In the genomic region with DNA sequence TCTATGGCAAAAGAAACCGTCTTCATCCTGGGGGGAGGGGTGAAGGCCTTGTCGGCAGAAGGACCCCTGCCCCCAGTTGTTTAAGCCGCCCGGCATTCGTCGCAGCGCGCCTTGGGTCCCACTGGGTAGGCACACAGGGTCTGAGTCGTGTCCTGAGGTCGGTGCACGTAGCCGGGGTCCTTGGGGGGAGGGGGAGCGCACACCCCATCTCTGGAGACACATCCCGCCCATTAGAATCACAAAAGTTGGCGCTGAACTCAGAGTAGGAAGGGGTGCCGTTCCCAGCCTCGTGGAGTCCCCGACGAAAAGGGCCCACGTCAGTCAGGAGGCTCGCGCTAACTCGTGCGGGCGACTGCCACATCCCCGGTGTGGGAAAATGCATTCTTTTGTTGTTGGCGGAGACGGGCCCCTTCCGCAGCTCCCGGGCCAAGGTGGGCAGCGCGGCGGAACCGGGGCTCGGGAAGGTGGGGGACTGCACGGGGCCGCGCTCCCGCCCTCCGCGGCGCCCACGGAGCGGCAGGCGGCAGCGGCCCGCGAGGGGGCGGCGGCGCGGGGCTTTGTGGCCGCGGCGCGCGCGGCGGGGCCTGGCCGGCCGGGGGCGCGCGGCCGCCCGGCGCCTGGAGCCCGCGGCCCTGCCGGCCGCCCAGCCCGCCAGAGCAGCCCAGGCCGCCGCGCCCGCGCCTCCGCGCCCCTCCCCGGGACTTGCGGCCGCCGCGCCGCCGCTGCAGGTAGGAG, we compare ENCODE assay signal across 8 mouse cellular contexts. TPM values are rescaled to one million over a fixed set of nuclear protein-coding genes. Genes with fewer than 3 reads are reported as not detected.
DNase-seq lines count a peak whose midpoint lies in the region; ATAC-seq lines count a peak whose summit lies in the region.

Gene Msantd3, plus strand, starts transcription at position 95 of the 735 bp plus-strand sequence.

- peak within 1 kb of the TSS; percentile 76 for H3K4me2 ChIP-seq in hindbrain, embryonic 12.5 days (replicated peaks)

- peaks cover 37% of the 10 kb centered on the region for H3K4me1 ChIP-seq in hindbrain, embryonic 12.5 days
- H3K4me1 ChIP-seq in megakaryocyte, embryonic 14.5 days, result peaks cover 20% of the 10 kb centered on the region

- peak; percentile 66 for ATAC-seq in hindbrain, embryonic 12.5 days (ENCODE audit: low FRiP score)

- peak within 1 kb of the TSS; percentile 93 for H3K27ac ChIP-seq in hindbrain, embryonic 12.5 days

- under 1% methylated on average over 50 of the region's 86 CpGs for WGBS in hindbrain, embryonic 12.5 days

- no peaks in the 10 kb centered on the region for H3K27me3 ChIP-seq in hindbrain, embryonic 12.5 days
- H3K27me3 ChIP-seq in megakaryocyte, embryonic 14.5 days (replicated peaks), result peaks cover 71% of the 10 kb centered on the region

- no peaks in the 10 kb centered on the region for H3K9me3 ChIP-seq in hindbrain, embryonic 12.5 days (replicated peaks)
- H3K9me3 ChIP-seq in megakaryocyte, embryonic 14.5 days, result no peaks in the 10 kb centered on the region

- peak; percentile 56 to 60 for DNase-seq in adrenal gland, adult 18-20 months (ENCODE audit: low spot score in 2 of 2)
- peak; percentile 69 to 71 for DNase-seq in cerebellum, postnatal 14 days
- peak; percentile 24 for DNase-seq in gastrocnemius, adult 18-20 months (ENCODE audit: low spot score)
- DNase-seq in left cerebral cortex, postnatal 14 days (ENCODE audit: low spot score in 2 of 2), result peak; percentile 39 to 49
- DNase-seq in right cerebral cortex, postnatal 10 days (ENCODE audit: low spot score in 2 of 2), result peak; percentile 61 to 68
- no peak for DNase-seq in T-cell, adult 2 months (ENCODE audit: low spot score)

- peak within 1 kb of the TSS; percentile 86 for H3K4me3 ChIP-seq in hindbrain, embryonic 12.5 days
- H3K4me3 ChIP-seq in megakaryocyte, embryonic 14.5 days (replicated peaks), result peak within 1 kb of the TSS; percentile 88

- H3K36me3 ChIP-seq in hindbrain, embryonic 12.5 days, result no peaks in the 10 kb centered on the region
- no peaks in the 10 kb centered on the region for H3K36me3 ChIP-seq in megakaryocyte, embryonic 14.5 days (replicated peaks; ENCODE audit: low read length)

- intact Hi-C loops in left cerebral cortex, postnatal 14 days (cut with DNase I), result loop anchor here (5.0 kb wide), 1 partner anchor 42 kb away; no protein-coding TSS in a partner anchor

- peak within 1 kb of the TSS; percentile 99 for H3K9ac ChIP-seq in hindbrain, embryonic 12.5 days

RNA-seq across cellular contexts. Expression of gene Msantd3, which starts in this region (rescaled TPM):
- 10 to 100 TPM; 15.0 to 18.7 TPM for total RNA-seq in adrenal gland, adult 18-20 months (2021)
- total RNA-seq in gastrocnemius, adult 18-20 months (2021), result 10 to 100 TPM; 17.4 to 17.9 TPM
- 50.8 and 56.1 TPM in 2 replicates for polyA plus RNA-seq in hindbrain, embryonic 12.5 days (2016; fragmentation: Nextera tagmentation; extraction: Ambion mirVana)
- total RNA-seq in left cerebral cortex, postnatal 14 days (2021), result 10 to 100 TPM; 25.4 to 27.6 TPM
- polyA plus RNA-seq in megakaryocyte, embryonic 14.5 days (2012; ENCODE audit: insufficient read depth, low replicate concordance), result 0.29 TPM in 1 of 2 replicates, not detected in the other

Comparison
In these comparisons a context has a peak if more than half of its experiments do, and no peak if none do; other contexts are left out.
1. RNA of gene Msantd3 (polyA plus RNA-seq): 50.8 to 56.1 TPM in hindbrain, embryonic 12.5 days; 0.29 TPM in megakaryocyte, embryonic 14.5 days; every median in the first group is over 10 times any median in the second.